Mouse (Mus musculus) cortical plate, adult 2 months (tissue): ENCODE measurements around the gene Baiap2.

Experiments
- CTCF ChIP-seq: fragments of 200-500 bp; IDR thresholded peaks from 2 replicates; pipeline ENCODE4 v1.5.1; 2011; ENCODE audit warnings: mild to moderate bottlenecking, control low read depth, low read length; ENCODE audit not compliant: insufficient read depth; ENCODE audit errors: extremely low read depth
- POLR2A ChIP-seq: fragments of 200-500 bp; IDR thresholded peaks from 2 replicates; pipeline ENCODE4 v1.6.1; 2011; ENCODE audit warnings: mild to moderate bottlenecking, low read length, control low read depth; ENCODE audit not compliant: insufficient read depth; ENCODE audit errors: extremely low read depth

DNA sequence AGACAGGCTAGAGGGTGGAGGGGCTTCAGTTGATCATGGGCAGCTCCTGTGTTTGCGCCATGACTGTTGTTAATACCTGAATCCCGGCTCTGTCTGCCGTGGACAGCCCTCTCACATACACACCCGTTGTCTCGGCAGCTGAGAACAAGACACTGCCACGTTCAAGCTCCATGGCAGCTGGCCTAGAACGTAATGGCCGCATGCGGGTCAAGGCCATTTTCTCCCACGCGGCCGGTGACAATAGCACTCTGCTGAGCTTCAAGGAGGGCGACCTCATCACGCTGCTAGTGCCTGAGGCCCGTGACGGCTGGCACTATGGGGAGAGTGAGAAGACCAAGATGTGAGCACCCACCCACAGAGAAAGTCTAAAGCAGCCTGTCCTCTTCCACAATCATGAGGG, 54.8 kb downstream of the Baiap2 start:
- TF ChIP-seq CTCF (no peak), POLR2A (no peak)
